Mouse (Mus musculus) T-cell, adult 2 months (primary cell): ENCODE measurements around the gene BC025920.

Source experiments
- DNase-seq: peaks from one replicate; pipeline ENCODE4 v3.0.0; 2022; ENCODE audit warnings: low spot score

The BC025920 gene

GRCm38 (mm10) chr10:81574081-81575056 lies 31.7 kb upstream of the BC025920 start, which contains the start of gene Tle2:
TSS of gene Tle2 (plus strand) at chr10:81574561.
- DNase-seq = no peak

- DNase-seq = no peak
Measured at GRCm38 (mm10) chr10:81575208-81575631, 30.9 kb upstream of the BC025920 start.

- peak; percentile 29 for DNase-seq
Measured at GRCm38 (mm10) chr10:81575695-81576094, 30.4 kb upstream of the BC025920 start.

GRCm38 (mm10) chr10:81579967-81580366 lies 26.1 kb upstream of the BC025920 start:
- DNase-seq = no peak

- DNase-seq = peak; percentile 28
Measured at GRCm38 (mm10) chr10:81580441-81581070, 25.5 kb upstream of the BC025920 start.

GRCm38 (mm10) chr10:81583347-81583746 lies 22.7 kb upstream of the BC025920 start:
- no peak for DNase-seq

- DNase-seq = no peak
Measured at GRCm38 (mm10) chr10:81588739-81589138, 17.3 kb upstream of the BC025920 start.

GRCm38 (mm10) chr10:81591846-81592245 lies 14.2 kb upstream of the BC025920 start:
- DNase-seq = no peak

GRCm38 (mm10) chr10:81592631-81593030 lies 13.4 kb upstream of the BC025920 start:
- no peak for DNase-seq

GRCm38 (mm10) chr10:81593223-81593622 lies 12.8 kb upstream of the BC025920 start:
- no peak for DNase-seq

GRCm38 (mm10) chr10:81593935-81594334 lies 12.1 kb upstream of the BC025920 start:
- DNase-seq = no peak

- DNase-seq = no peak
Measured at GRCm38 (mm10) chr10:81595599-81595998, 10.5 kb upstream of the BC025920 start.

GRCm38 (mm10) chr10:81596611-81597010 lies 9.5 kb upstream of the BC025920 start:
- no peak for DNase-seq

- DNase-seq = no peak
Measured at GRCm38 (mm10) chr10:81597137-81597950, 8.7 kb upstream of the BC025920 start.

GRCm38 (mm10) chr10:81598342-81598741 lies 7.7 kb upstream of the BC025920 start:
- DNase-seq = no peak

GRCm38 (mm10) chr10:81598871-81599270 lies 7.2 kb upstream of the BC025920 start:
- DNase-seq = no peak

- no peak for DNase-seq
Measured at GRCm38 (mm10) chr10:81599630-81600029, 6.4 kb upstream of the BC025920 start.

GRCm38 (mm10) chr10:81600096-81600495 lies 6.0 kb upstream of the BC025920 start:
- DNase-seq = no peak

- DNase-seq = peak; percentile 78
Measured at GRCm38 (mm10) chr10:81600738-81601203, 5.3 kb upstream of the BC025920 start, which contains the start of gene Tle6. TSS of gene Tle6 (minus strand) at chr10:81601073.

GRCm38 (mm10) chr10:81601396-81601905 lies 4.6 kb upstream of the BC025920 start:
- no peak for DNase-seq

- DNase-seq = peak; percentile 53
Measured at GRCm38 (mm10) chr10:81602741-81603151, 3.3 kb upstream of the BC025920 start.
